ENCODE assay signal across 13 mouse cellular contexts in the genomic region with DNA sequence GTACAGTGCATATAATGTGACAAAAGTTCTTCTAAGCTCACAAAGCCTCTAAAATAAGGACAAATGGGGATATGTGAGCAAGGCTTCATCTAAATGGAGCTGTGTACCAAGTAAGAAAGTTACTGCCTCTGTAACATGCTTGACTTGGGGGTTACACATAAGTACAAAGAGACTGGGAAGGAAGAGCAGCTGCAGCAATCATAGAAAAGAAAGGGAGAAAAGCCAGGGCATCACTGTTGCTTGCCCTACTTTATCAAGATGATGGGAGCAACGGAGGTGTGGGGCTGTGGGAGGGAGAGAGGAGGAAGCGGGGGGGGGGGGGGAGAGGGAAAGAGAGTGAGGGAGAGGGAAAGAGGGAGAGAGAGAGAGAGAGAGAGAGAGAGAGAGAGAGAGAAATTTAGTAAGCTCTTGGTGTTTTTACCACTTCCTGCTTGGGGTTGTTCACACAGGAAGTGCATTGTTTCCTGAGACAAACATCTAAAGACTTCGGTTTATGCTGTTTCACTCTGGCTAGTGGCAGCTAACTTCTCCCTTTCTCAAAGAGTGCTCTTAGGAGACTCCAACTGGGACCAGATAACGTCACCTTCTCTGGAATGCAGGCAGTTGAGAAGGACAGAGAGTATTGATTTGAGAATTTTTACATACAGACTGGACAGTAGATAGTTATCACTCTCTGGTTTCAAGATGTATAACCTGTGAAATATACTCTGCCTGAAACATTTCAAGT.
DNase-seq lines count a peak whose midpoint lies in the region; TF ChIP-seq lines count a peak whose summit lies in the region.
"Had no signal": no experiment of that assay in that cellular context is flagged by ENCODE, and none has a peak within 500 bp of the region (broad histone marks: within the 10 kb centered on the region; RNA-seq: fewer than 3 reads in every experiment).

No protein-coding gene starts in this region.

- H3K27me3 ChIP-seq in liver, adult 2 months (ENCODE audit: control insufficient read depth, insufficient read depth, low read length) = no peaks in the 10 kb centered on the region
- H3K27me3 ChIP-seq in kidney, adult 2 months (replicated peaks; ENCODE audit: control insufficient read depth, insufficient read depth, low read length) = no peaks in the 10 kb centered on the region
- H3K27me3 ChIP-seq: embryonic facial prominence, embryonic 13.5 days; hindbrain, embryonic 12.5 days; limb, embryonic 15.5 days had no signal

- H3K36me3 ChIP-seq in liver, adult 2 months (ENCODE audit: control insufficient read depth, insufficient read depth, low read length) = peaks cover 16% of the 10 kb centered on the region
- H3K36me3 ChIP-seq in kidney, adult 2 months (ENCODE audit: control insufficient read depth, insufficient read depth, low read length) = peaks cover 1% of the 10 kb centered on the region; the same call in 1 of the 2 replicates
- H3K36me3 ChIP-seq: hindbrain, embryonic 12.5 days had no signal

- H3K79me2 ChIP-seq in liver, adult 2 months (ENCODE audit: control insufficient read depth, insufficient read depth, low read length) = no peaks in the 10 kb centered on the region

- WGBS in liver, adult 2 months = 76% methylated on average over 4 of the region's 4 CpGs
- 61% methylated on average over 4 of the region's 4 CpGs for WGBS in kidney, adult 2 months

- H3K9ac ChIP-seq in liver, adult 2 months (ENCODE audit: low read depth, low read length) = no peak overlapping the region
- H3K9ac ChIP-seq: embryonic facial prominence, embryonic 13.5 days; hindbrain, embryonic 12.5 days; limb, embryonic 15.5 days had no signal

- no peak for TF ChIP-seq CTCF in liver, adult 2 months (IDR thresholded peaks at IDR 0.05; ENCODE audit: low read depth, low read length)
- TF ChIP-seq CTCF in left cerebral cortex, adult 2 months (IDR thresholded peaks at IDR 0.05) = no peak
- TF ChIP-seq CTCF in kidney, adult 2 months (conservative IDR thresholded peaks at IDR 0.05; ENCODE audit: insufficient read depth, insufficient read length, low read depth, low read length) = no peak

- no peak overlapping the region for H3K4me3 ChIP-seq in liver, adult 2 months (ENCODE audit: insufficient read depth, low read depth, low read length)
- no peak overlapping the region for H3K4me3 ChIP-seq in left cerebral cortex, adult 2 months
- no peak overlapping the region for H3K4me3 ChIP-seq in kidney, adult 2 months (ENCODE audit: insufficient read depth, low read depth, low read length)
- H3K4me3 ChIP-seq: embryonic facial prominence, embryonic 13.5 days; hindbrain, embryonic 12.5 days; limb, embryonic 15.5 days had no signal

- intact Hi-C loops in gastrocnemius, postnatal 14 days (cut with DNase I; ENCODE audit: low total_unique reads) = no loop called here
- intact Hi-C loops in left cerebral cortex, adult 2 months (cut with DNase I) = no loop called here

- DNase-seq in liver, adult 2 months (ENCODE audit: extremely low read depth, low read depth, low spot score) = peak; percentile 10
- DNase-seq in liver = no peak
- peak; percentile 79 for DNase-seq in T-cell, adult 2 months (ENCODE audit: low spot score)
- DNase-seq in lung, postnatal 25 days (ENCODE audit: low spot score) = peak; percentile 12
- DNase-seq in thymus, postnatal 0 days (ENCODE audit: low spot score) = peak; percentile 92
- DNase-seq in gastrocnemius, postnatal 14 days = no peak
- DNase-seq in left cerebral cortex, adult 2 months (ENCODE audit: extremely low spot score in 1 of 2, low spot score in 2 of 2) = no peak
- DNase-seq in kidney, adult 2 months = no peak
- DNase-seq: cerebellum, adult 9-10 months; kidney, adult 9 months had no signal

- H3K27ac ChIP-seq in liver, adult 2 months (replicated peaks; ENCODE audit: insufficient read depth, low read depth, low read length) = no peak overlapping the region
- no peak overlapping the region for H3K27ac ChIP-seq in left cerebral cortex, adult 2 months
- H3K27ac ChIP-seq in kidney, adult 2 months (ENCODE audit: insufficient read depth, low read depth, low read length) = no peak overlapping the region
- H3K27ac ChIP-seq: embryonic facial prominence, embryonic 13.5 days; hindbrain, embryonic 12.5 days; limb, embryonic 15.5 days had no signal

- H3K4me1 ChIP-seq in liver, adult 2 months (ENCODE audit: control insufficient read depth, insufficient read depth, low read length) = no peaks in the 10 kb centered on the region
- no peaks in the 10 kb centered on the region for H3K4me1 ChIP-seq in kidney, adult 2 months (ENCODE audit: control insufficient read depth, insufficient read depth, low read length)
- H3K4me1 ChIP-seq: embryonic facial prominence, embryonic 13.5 days; hindbrain, embryonic 12.5 days; limb, embryonic 15.5 days had no signal

- no peak for TF ChIP-seq POLR2A in liver, adult 2 months (IDR thresholded peaks at IDR 0.05; ENCODE audit: extremely low read depth, insufficient read depth, low read length)
- TF ChIP-seq POLR2A in kidney, adult 2 months (IDR thresholded peaks at IDR 0.05; ENCODE audit: low read depth, low read length) = no peak

Comparison
In these comparisons a context has a peak if more than half of its experiments do, and no peak if none do; other contexts are left out.
1. DNase-seq: peak in liver, adult 2 months (single experiment), T-cell, adult 2 months (single experiment), lung, postnatal 25 days (single experiment) and thymus, postnatal 0 days (single experiment); none in liver (single experiment), gastrocnemius, postnatal 14 days (single experiment), left cerebral cortex, adult 2 months (0 of 2) and kidney, adult 2 months (single experiment).